Mouse (Mus musculus): ENCODE data around the gene Timm9.
"Not testable (repeated sequence)": the region's sequence is repeated elsewhere in the genome, so short reads cannot be mapped to it uniquely, and the experiment has no call there.

Timm9 gene

DNA sequence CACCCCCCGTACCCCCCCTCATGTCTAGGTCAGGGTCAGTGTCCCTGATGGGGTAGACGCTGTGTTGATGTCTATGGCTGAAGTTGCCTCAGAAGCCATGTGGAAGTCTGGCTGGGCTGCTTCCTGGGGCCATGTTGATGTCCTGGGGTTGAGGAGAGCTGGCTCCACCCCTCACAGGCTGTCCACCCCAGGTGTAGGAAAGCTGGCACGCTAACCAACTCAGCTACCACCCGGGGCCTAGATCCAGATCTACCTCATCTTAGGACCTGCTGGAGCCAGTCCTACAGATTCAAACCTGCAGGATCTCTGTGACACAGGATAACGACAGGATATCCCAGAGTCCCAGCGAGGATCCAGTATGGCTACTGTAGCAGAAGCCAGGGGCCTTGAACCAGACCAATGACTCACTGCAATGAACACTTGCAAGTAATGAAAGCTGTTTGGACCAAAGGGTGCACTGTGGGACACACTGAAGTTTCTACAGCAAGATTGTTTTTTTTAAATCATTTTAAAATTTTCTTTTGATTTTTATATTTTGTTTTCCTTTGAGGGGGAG, 29.2 kb downstream of the Timm9 start:
- no peak for DNase-seq (ENCODE audit: extremely low read depth, low read depth, low spot score)

DNA sequence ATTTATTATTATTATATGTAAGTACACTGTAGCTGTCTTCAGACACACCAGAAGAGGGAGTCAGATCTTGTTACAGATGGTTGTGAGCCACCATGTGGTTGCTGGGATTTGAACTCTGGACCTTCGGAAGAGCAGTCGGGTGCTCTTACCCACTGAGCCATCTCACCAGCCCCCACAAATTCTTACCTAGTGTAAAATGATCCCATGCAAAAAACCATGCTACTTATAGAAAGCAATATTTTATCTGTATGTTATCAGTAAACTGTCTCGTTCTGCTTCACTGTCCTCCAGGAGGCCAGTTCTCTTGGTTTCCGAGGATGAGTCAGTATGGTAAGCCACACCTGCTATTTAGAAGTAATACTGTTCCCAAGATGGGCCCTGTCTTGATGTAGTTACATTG, 32.2 kb downstream of the Timm9 start:
- DNase-seq (ENCODE audit: extremely low read depth, low read depth, low spot score): not testable (repeated sequence)

DNA sequence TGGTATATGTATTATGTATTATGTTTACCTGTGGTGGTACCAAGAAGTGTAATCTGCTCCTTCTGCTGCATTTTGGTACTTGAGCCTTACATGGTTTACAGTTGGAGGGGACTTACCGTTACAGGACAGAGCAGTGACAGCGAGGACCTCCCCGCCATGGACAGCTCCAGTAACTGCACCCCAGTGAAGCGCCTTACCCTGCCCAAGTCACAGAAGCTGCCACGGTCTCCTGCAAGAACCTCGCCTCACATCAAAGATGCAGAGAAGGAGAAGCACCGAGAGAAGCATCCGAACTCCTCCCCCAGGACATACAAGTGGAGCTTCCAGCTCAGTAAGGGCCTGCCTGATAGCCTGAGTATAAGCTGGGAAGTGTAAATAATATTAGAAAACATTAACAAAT, 50.2 kb downstream of the Timm9 start:
- DNase-seq (ENCODE audit: extremely low read depth, low read depth, low spot score): no peak

All from fat pad, adult 2 months (tissue).